Mouse (Mus musculus) spleen, adult 2 months (tissue): ENCODE measurements around the gene 1810024B03Rik.

Experiments
- CTCF ChIP-seq: fragments of 200-500 bp; IDR thresholded peaks from 2 replicates; pipeline ENCODE4 v1.5.1; 2011; ENCODE audit warnings: mild to moderate bottlenecking, inconsistent platforms; ENCODE audit not compliant: insufficient read depth, insufficient read length, insufficient replicate concordance; ENCODE audit errors: extremely low read depth
- POLR2A ChIP-seq: fragments of 200-500 bp; IDR thresholded peaks from 2 replicates; pipeline ENCODE4 v1.6.1; 2011; ENCODE audit warnings: low read depth, low read length, inconsistent platforms

- TF ChIP-seq POLR2A (no peak), CTCF (peak; percentile 52; the same call in 1 of the 2 replicates)
These were observed 3.1 kb downstream of the 1810024B03Rik start for GRCm38 (mm10) chr2:127204932-127205331.
